Mouse (Mus musculus): ENCODE measurements around the gene Gm20815.
"Not testable (repeated sequence)": the region's sequence is repeated elsewhere in the genome, so short reads cannot be mapped to it uniquely, and the experiment has no call there.

Gm20815 gene

GRCm38 (mm10) chrY:8835069-8835468 lies at the start of gene Gm20815:
TSS of gene Gm20815 (minus strand) at chrY:8835169.
- not testable (repeated sequence) for DNase-seq

Data from spleen, adult 18-20 months (tissue).